Mouse (Mus musculus) olfactory bulb, adult 2 months (tissue): ENCODE measurements around the gene Dpp6.

ENCODE experiments used
- CTCF ChIP-seq: fragments of 200-500 bp; IDR thresholded peaks from 2 replicates; pipeline ENCODE4 v1.5.1; 2012; ENCODE audit warnings: low read depth, mild to moderate bottlenecking, low read length, moderate library complexity; ENCODE audit not compliant: insufficient read depth
- POLR2A ChIP-seq: fragments of 200-500 bp; IDR thresholded peaks from 2 replicates; pipeline ENCODE4 v1.6.1; 2012; ENCODE audit warnings: mild to moderate bottlenecking, low read depth, low read length, moderate library complexity; ENCODE audit not compliant: insufficient read depth

GRCm38 (mm10) chr5:27518716-27519115 lies 701.7 kb downstream of the Dpp6 start:
- TF ChIP-seq CTCF (no peak), POLR2A (no peak)
